Mouse (Mus musculus) heart, embryonic 11.5 days (tissue): ENCODE data around the gene Enah. TPM values are rescaled to one million over a fixed set of nuclear protein-coding genes. Genes with fewer than 3 reads are reported as not detected.

Experiments used
- ATAC-seq: fragments of 200-750 bp; cut with Nextera tagmentation; replicated peaks from 2 replicates; pipeline ENCODE4 v1.8.0; 2017; ENCODE audit warnings: moderate library complexity; ENCODE audit not compliant: insufficient number of reproducible peaks, low FRiP score, low TSS enrichment
- H3K27ac ChIP-seq: fragments of 300-500 bp; sonication (generic); 2 replicates; pipeline ENCODE4 v1.5.1; 2014; ENCODE audit warnings: mild to moderate bottlenecking, low read depth, low read length
- H3K27me3 ChIP-seq: fragments of 300-500 bp; sonication (generic); 2 replicates; pipeline ENCODE4 v1.6.1; 2014; ENCODE audit warnings: mild to moderate bottlenecking, low read length, mixed read lengths; ENCODE audit not compliant: control insufficient read depth, insufficient read depth
- H3K36me3 ChIP-seq: fragments of 300-500 bp; sonication (generic); 2 replicates; pipeline ENCODE4 v1.6.1; 2014; ENCODE audit warnings: mild to moderate bottlenecking, low read length, moderate library complexity, mixed read lengths; ENCODE audit not compliant: control insufficient read depth, insufficient read depth
- H3K4me1 ChIP-seq: fragments of 300-500 bp; sonication (generic); 2 replicates; pipeline ENCODE4 v1.6.1; 2014; ENCODE audit warnings: low read length; ENCODE audit not compliant: control insufficient read depth, insufficient read depth
- H3K4me2 ChIP-seq: fragments of 300-500 bp; sonication (generic); 2 replicates; pipeline ENCODE4 v1.6.1; 2014; ENCODE audit warnings: mild to moderate bottlenecking, moderate library complexity
- H3K4me3 ChIP-seq: fragments of 300-500 bp; sonication (generic); 2 replicates; pipeline ENCODE4 v1.5.1; 2014; ENCODE audit warnings: low read depth, low read length
- H3K9ac ChIP-seq: fragments of 300-500 bp; sonication (generic); 2 replicates; pipeline ENCODE4 v1.6.1; 2014; ENCODE audit warnings: mild to moderate bottlenecking, low read depth, low read length, moderate library complexity
- H3K9me3 ChIP-seq: fragments of 300-500 bp; sonication (generic); replicated peaks from 2 replicates; pipeline ENCODE4 v1.6.1; 2016; ENCODE audit warnings: low read length; ENCODE audit not compliant: control insufficient read depth
- WGBS: fragments of 180-500 bp; shearing (Covaris S2); extraction: QIAGEN DNeasy Blood & Tissue Kit; methylation state at CpG from one replicate; pipeline ENCODE4 v1.1.7; 2014; ENCODE audit not compliant: insufficient replicate concordance; 5-methylcytosine and 5-hydroxymethylcytosine counted together
- polyA plus RNA-seq: library from polyadenylated mRNA; unstranded; fragments of >200 nt; fragmentation: Nextera tagmentation; extraction: Ambion mirVana; gene quantifications from 2 replicates; pipeline ENCODE4 v1.2.1, GENCODE M21; 2014

The Enah gene
- polyA plus RNA-seq, 1 experiment from 2014 or later, result 32.1 TPM

DNA sequence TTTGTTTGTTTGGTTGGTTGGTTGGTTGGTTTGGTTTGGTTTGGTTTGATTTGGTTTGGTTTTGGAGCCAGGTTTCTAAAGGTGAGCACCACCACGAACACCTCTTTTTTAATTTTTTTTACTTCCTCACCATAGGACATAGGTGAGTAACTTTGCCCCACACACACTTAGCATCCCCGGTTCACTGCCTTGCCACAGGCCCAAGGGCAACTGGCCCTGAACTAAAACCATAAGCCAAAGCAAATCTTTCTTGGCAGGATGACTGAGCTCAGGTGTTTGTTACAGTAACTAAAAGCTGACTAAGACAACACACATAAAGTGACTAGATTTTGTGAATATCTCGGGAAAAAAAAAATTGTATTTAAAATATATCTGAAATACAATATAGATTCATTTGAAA lies 172.4 kb downstream of the Enah start:
- Histone ChIP-seq H3K36me3 (no peaks in the 10 kb centered on the region), H3K27me3 (no peaks in the 10 kb centered on the region), H3K9me3 (no peaks in the 10 kb centered on the region), H3K27ac (no peak overlapping the region), H3K4me1 (0 out of 2 replicates have a peak, but pooled peaks cover 4% of the 10 kb centered on the region), H3K9ac (no peak overlapping the region), H3K4me3 (no peak overlapping the region), H3K4me2 (no peak overlapping the region)
- 84% methylated on average over 3 of the region's 3 CpGs for WGBS
- no peak for ATAC-seq

Other genes starting within 250 kb of the Enah start
- 105 and 112 TPM in 2 replicates for gene Lbr, start 176.9 kb downstream of the Enah start, polyA plus RNA-seq
- 122 and 124 TPM in 2 replicates for gene Srp9, start 104.7 kb upstream of the Enah start, polyA plus RNA-seq
- not detected in 2 replicates for gene Vmn1r1, start 144.5 kb upstream of the Enah start, polyA plus RNA-seq